24 mouse cellular contexts compared by ENCODE assay signal in genomic region chr11:8764861-8765540, GRCm38 (mm10).
DNase-seq lines count a peak whose midpoint lies in the region; ATAC-seq lines count a peak whose summit lies in the region.
"Had no signal": no experiment of that assay in that cellular context is flagged by ENCODE, and none has a peak within 500 bp of the region (broad histone marks: within the 10 kb centered on the region; RNA-seq: fewer than 3 reads in every experiment).

No protein-coding gene starts in this region.

- no peaks in the 10 kb centered on the region for H3K9me3 ChIP-seq in kidney, embryonic 14.5 days (ENCODE audit: control insufficient read depth, low read length)
- H3K9me3 ChIP-seq in limb, embryonic 10.5 days (replicated peaks) = no peaks in the 10 kb centered on the region
- no peaks in the 10 kb centered on the region for H3K9me3 ChIP-seq in limb, embryonic 15.5 days
- H3K9me3 ChIP-seq: heart, embryonic 15.5 days; hindbrain, embryonic 12.5 days; liver, embryonic 12.5 days; stomach, embryonic 15.5 days had no signal

- H3K27me3 ChIP-seq in kidney, embryonic 14.5 days (ENCODE audit: control insufficient read depth, insufficient read depth, low read length) = no peaks in the 10 kb centered on the region
- H3K27me3 ChIP-seq in limb, embryonic 10.5 days (ENCODE audit: low read depth, poor library complexity, severe bottlenecking) = no peaks in the 10 kb centered on the region
- H3K27me3 ChIP-seq in limb, embryonic 15.5 days = no peaks in the 10 kb centered on the region
- H3K27me3 ChIP-seq: heart, embryonic 15.5 days; hindbrain, embryonic 12.5 days; liver, embryonic 12.5 days; stomach, embryonic 15.5 days had no signal

- no peaks in the 10 kb centered on the region for H3K36me3 ChIP-seq in kidney, embryonic 14.5 days (ENCODE audit: control insufficient read depth, insufficient read depth, low read length)
- no peaks in the 10 kb centered on the region for H3K36me3 ChIP-seq in limb, embryonic 10.5 days
- no peaks in the 10 kb centered on the region for H3K36me3 ChIP-seq in limb, embryonic 15.5 days
- H3K36me3 ChIP-seq: heart, embryonic 15.5 days; hindbrain, embryonic 12.5 days; liver, embryonic 12.5 days; stomach, embryonic 15.5 days had no signal

- 77% methylated on average over 2 of the region's 2 CpGs for WGBS in kidney, embryonic 14.5 days
- 85% methylated on average over 2 of the region's 2 CpGs for WGBS in limb, embryonic 10.5 days
- WGBS in limb, embryonic 15.5 days = 45% methylated on average over 2 of the region's 2 CpGs

- peak; percentile 67 for ATAC-seq in kidney, embryonic 14.5 days (ENCODE audit: low FRiP score, low TSS enrichment)
- peak; percentile 63; the same call in 1 of the 2 replicates for ATAC-seq in limb, embryonic 15.5 days (ENCODE audit: insufficient number of reproducible peaks, low FRiP score, low TSS enrichment, low read depth)
- ATAC-seq: forebrain, embryonic 14.5 days; hindbrain, postnatal 0 days; intestine, embryonic 16.5 days; liver, embryonic 12.5 days; liver, postnatal 0 days; midbrain, embryonic 16.5 days had no signal

- peaks cover 21% of the 10 kb centered on the region for H3K4me1 ChIP-seq in kidney, embryonic 14.5 days (ENCODE audit: control insufficient read depth, insufficient read depth, low read length)
- peaks cover 39% of the 10 kb centered on the region for H3K4me1 ChIP-seq in limb, embryonic 10.5 days
- H3K4me1 ChIP-seq in limb, embryonic 15.5 days = peaks cover 30% of the 10 kb centered on the region
- H3K4me1 ChIP-seq: heart, embryonic 15.5 days; hindbrain, embryonic 12.5 days; liver, embryonic 12.5 days had no signal

- peak overlapping the region; percentile 57; the same call in 1 of the 2 replicates for H3K27ac ChIP-seq in kidney, embryonic 14.5 days (ENCODE audit: low read depth, low read length)
- peak overlapping the region; percentile 66 for H3K27ac ChIP-seq in limb, embryonic 10.5 days
- peak overlapping the region; percentile 76 for H3K27ac ChIP-seq in limb, embryonic 15.5 days
- H3K27ac ChIP-seq: heart, embryonic 15.5 days; hindbrain, embryonic 12.5 days; hindbrain, postnatal 0 days; liver, embryonic 12.5 days; stomach, embryonic 15.5 days had no signal

- no peak overlapping the region for H3K4me3 ChIP-seq in kidney, embryonic 14.5 days (ENCODE audit: low read length)
- no peak overlapping the region for H3K4me3 ChIP-seq in limb, embryonic 10.5 days
- H3K4me3 ChIP-seq in limb, embryonic 15.5 days = no peak overlapping the region
- H3K4me3 ChIP-seq: heart, embryonic 15.5 days; hindbrain, embryonic 12.5 days; liver, embryonic 12.5 days; stomach, embryonic 15.5 days had no signal

- no peak for DNase-seq in kidney, postnatal 14 days
- DNase-seq in fat pad, adult 2 months (ENCODE audit: extremely low read depth, low read depth, low spot score) = peak; percentile 50
- DNase-seq in limb, embryonic 10.5 days (ENCODE audit: low spot score) = no peak
- no peak for DNase-seq in adrenal gland, adult (ENCODE audit: inconsistent age in 2 of 2, low spot score in 1 of 2)
- DNase-seq: adrenal gland, adult 2 months; B cell, adult 2 months; cerebellum, adult 9-10 months; gastrocnemius, postnatal 36 days; heart, postnatal 36 days; kidney, adult 9 months; liver, postnatal 0 days; lung, postnatal 36 days; right cerebral cortex, postnatal 25 days had no signal

- H3K9ac ChIP-seq in kidney, embryonic 14.5 days (ENCODE audit: low read depth, low read length) = no peak overlapping the region
- no peak overlapping the region for H3K9ac ChIP-seq in limb, embryonic 15.5 days
- H3K9ac ChIP-seq: heart, embryonic 15.5 days; hindbrain, embryonic 12.5 days; liver, embryonic 12.5 days; liver, postnatal 0 days; stomach, embryonic 15.5 days had no signal

- H3K4me2 ChIP-seq in kidney, embryonic 14.5 days (replicated peaks; ENCODE audit: low read depth, low read length) = no peak overlapping the region
- H3K4me2 ChIP-seq in limb, embryonic 15.5 days = no peak overlapping the region
- H3K4me2 ChIP-seq: heart, embryonic 15.5 days; hindbrain, embryonic 12.5 days; liver, embryonic 12.5 days; midbrain, embryonic 11.5 days; stomach, embryonic 15.5 days had no signal
